Mouse (Mus musculus) urinary bladder, postnatal 14 days (tissue): ENCODE results near the gene Lrp4.

Experiments used
- DNase-seq: peaks from one replicate; pipeline ENCODE4 v3.0.0; 2021; ENCODE audit warnings: low spot score

Gene Lrp4

DNA sequence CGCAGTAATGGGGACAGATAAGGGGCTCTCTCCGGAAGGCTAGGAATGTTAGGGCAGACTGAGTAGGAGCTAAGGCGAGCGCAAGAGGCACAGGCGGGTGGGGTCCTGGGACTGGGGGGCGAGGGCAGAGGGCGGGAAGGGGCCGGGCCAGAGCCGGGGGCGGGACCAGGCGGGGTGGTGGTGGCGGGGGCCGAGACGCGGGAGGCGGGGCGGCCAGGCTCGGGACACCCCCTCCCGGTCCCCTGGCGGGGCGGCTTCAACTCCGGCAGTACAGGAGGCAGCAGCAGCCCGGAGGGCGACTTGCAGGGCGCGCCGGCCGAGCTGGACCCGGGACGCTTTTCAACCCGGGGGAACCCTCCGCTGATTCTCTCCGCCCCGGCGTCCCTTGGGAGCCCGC, at the start of gene Lrp4:
Gene Lrp4 (plus strand): TSS at position 253 of the 397 bp plus-strand sequence.
- DNase-seq, result peak; percentile 69

DNA sequence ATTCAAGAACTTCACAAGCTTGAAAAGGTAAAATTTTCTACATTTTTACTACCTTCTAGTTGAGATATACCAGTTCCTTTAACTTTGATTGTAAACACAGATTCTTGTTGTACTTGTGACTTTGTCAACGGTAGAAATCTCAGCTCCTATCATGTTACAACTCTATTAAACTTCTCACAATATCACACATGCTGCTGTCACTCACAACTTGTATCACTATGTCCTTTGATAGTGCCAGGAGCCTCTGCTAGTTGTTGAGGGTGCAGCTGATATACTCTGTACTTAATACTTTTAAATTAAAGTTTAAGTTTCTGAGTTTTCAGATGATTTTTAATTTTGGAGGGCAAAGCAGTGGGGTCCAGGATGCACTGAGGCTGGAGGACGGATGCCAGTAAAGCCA, 49.3 kb upstream of the Lrp4 start:
- DNase-seq, result no peak

DNA sequence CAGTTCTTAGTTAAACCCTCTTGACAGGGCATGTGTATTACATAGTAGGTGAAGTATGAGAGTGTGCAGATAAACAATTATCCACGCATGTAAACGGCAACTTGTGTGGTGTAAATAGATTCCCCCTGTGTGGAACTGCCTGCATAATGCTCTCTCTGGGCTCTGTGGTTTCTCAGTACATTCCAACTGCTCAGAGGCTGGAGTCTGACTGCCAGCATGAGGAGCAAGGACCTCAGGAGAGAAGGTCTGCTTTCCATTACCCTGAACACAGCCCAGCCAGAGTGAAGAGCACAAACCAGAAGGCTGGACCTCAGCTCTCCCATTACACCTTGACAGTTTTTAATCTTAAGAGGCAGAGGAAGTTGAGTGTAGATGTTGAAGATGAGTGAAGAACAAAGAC, 45.8 kb upstream of the Lrp4 start:
- DNase-seq, result no peak

- no peak for DNase-seq
These were observed 45.0 kb upstream of the Lrp4 start for GRCm38 (mm10) chr2:91412361-91412760.

DNA sequence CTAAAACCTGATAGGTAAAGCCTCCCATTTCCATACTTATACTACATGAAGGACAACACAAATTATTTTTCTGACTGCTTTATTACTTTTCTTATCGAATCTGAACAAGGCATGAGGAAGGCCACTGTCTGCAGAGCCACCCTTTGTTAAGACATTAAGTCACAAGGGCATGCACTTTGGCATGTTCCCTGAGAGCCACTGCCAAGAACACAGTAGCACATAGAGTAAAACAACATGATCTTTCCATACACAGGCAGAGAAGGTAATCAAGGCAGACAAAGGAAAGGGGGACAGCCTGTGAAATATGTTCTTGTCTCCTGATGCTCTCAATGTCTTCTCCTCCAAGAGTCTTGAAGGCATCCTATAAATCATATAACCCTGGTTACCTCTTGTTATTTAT, 43.5 kb upstream of the Lrp4 start:
- DNase-seq, result no peak

DNA sequence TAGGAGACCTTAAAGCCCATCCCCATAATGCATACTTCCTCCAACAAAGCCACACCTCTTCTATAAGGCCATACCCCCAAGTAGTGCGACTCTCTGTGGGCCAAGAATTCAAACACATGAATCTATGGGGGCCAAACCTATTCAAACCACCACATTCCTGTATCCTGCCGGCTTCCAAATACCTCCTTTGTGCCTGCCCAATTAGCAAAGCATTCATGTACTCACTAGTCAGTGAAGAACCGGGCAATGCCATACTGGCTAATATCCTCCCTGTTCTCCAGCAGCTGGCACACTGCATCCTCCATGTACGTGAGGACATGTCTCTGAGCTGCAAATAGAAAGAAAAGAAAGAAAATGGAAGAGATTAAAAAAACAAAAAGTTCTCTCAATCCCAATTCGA, 35.7 kb upstream of the Lrp4 start:
- no peak for DNase-seq

GRCm38 (mm10) chr2:91424061-91424720, 33.1 kb upstream of the Lrp4 start:
- DNase-seq, result peak; percentile 36

- no peak for DNase-seq
These were observed 31.0 kb upstream of the Lrp4 start for GRCm38 (mm10) chr2:91426321-91426720.

DNA sequence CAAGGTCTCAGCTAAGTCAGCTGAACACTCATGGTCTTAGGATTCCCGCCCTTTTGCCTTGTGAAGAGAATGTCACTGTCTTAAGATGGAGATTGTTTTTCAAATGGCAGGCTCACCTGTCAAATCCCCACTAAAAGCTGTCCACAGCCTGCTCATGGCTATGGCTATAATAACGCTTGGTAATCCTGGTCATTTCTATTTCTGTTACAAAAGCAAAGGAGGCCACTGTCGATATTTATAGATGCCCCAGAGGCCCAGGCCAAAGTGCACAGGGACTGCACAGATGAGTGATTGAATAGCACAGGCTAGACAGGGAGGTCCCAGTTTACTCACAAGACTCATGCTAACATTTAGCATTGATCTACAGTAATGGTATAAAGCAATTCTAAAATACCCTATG, 28.2 kb upstream of the Lrp4 start:
- no peak for DNase-seq

- DNase-seq, result no peak
These were observed 27.3 kb upstream of the Lrp4 start for GRCm38 (mm10) chr2:91429915-91430599.

GRCm38 (mm10) chr2:91430600-91430919, 26.8 kb upstream of the Lrp4 start:
- no peak for DNase-seq

DNA sequence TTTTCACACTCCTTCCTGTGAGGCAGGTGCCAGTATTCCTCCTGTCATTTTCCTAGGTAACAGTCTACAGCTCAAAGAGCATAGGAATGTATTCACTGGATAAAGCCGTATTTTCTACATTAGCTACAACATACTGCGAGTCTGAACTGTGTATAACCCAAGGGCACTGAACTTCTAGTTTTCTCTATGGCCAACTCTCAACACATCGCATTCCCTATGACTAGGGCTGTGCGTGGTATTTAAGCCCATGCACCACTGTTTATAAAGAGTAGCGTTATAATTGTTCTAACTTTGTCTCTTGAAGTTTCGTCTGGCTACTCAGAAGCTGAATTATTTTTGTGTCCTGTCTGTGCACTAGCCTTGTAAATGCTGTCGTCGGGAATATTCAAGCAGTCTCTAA, 20.6 kb upstream of the Lrp4 start:
- DNase-seq, result no peak

DNA sequence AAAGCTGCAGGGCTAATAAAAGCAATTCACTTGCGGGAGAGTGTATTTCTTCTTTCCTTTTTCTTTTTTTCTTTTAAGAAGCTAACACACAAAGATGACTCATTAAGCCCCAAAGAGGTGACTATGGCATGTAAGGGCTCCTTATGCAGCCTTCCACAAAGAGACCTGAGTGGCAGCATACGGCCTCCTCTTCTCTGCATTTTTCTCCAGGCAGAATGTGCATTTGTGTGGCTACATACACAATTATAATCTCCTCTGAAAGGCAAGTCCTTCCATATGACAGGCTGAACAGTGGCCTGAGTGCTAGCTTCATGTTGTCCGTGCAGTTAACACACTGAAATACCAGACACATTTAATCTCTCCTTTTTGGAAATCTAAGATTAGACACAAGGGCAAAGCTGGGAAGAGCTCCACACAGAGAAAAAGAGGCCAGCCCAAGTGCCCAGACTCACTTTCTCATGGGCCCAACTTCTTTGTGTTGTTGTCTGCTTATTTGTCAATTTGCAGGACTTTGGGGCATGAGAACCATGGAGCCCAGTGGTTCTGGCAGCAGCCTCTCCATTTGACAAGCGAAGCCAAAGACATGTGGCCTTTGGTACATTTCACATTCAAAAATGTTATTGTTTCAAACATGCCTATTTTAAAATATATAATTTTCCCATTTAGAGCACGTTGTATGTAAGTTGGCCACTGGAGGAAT, 20.0 kb upstream of the Lrp4 start:
- no peak for DNase-seq

GRCm38 (mm10) chr2:91439271-91439670, 18.0 kb upstream of the Lrp4 start:
- DNase-seq, result no peak

GRCm38 (mm10) chr2:91439876-91440275, 17.4 kb upstream of the Lrp4 start:
- no peak for DNase-seq

DNA sequence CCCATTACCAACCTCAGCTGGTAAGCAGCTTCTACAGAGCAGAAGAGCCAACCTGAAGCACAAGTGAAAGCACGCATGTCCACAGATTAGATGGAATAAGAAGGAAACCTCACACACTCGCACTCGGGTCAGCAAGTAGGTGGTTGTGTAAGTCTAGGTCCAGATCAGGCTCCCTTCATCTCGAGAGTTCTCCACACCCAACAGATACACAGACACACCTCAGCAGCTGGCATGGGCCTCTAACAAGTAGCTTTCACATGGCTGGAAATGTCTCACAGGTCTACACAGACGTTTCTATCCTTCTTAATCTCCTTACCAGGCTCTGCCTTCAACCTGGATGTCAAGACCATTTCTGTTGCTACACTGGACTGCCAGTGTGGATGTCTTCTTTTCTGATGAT, 16.6 kb upstream of the Lrp4 start:
- DNase-seq, result no peak

DNA sequence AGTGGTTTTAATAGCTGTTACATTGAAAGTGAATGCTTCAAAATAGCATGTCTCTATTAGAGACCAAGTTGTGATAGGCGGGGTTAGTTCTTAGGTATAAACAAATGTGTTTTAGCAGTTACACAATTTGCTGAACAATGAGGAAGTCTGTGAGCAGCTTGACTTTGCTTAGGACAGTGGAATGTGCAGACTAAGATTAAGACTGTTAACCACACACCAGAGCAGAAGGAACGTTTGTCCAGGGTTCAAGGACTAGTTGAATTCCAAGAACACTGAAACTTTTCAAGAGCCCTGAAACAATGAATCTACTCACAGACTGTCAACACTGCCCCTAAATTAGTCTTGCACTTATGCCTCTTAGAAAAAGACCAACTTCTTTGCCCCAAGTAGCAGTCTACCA, 15.6 kb upstream of the Lrp4 start:
- no peak for DNase-seq

DNA sequence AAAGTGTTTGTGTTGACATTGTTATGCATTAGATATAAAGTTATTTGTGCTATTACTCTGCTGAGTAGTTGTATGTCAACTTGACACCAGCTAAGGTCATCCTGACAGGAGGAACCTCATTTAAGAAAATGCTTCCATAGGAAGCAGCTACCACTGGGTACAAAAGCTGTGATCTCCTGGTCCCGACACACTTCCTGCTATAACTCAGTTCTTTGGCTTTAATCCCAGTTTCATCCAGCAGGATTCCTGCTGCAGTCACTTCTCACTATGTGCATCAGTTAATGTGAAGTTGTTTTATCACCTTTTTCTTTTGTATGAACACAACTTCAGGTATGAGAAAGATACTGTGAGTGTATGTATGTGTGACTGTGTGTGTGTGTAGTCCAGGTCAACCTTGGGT, 15.1 kb upstream of the Lrp4 start:
- DNase-seq, result no peak

DNA sequence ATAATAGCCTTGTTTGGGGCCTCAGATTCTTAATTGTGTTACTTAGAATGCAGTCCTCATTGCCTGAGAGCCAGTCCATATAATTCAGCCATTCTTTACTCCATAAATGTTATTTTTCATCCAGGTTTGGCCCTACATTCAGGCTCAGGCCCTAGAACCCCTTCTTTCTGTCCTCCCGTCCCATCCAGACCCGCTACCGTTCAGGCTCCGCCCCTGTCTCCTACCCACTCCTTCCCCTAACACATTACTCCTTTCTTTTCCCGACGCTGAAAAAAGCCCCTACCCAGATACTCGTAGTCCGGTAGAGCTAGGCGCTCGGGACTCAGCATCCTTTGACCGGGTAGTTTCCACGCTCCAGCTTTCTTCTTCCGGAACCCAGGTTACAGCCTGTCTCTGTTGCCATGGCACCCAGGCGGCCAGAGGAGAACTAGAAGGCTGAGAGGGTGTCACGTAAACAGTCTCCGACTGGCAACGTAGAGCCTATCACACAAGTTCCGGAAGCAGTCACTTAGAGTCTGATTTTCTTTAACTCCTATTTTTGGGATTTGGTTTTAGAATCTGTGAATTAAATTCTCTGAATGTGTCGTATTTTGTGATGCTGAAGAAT, 12.9 kb upstream of the Lrp4 start, which contains the start of gene 1110051M20Rik:
Gene 1110051M20Rik (minus strand): TSS at position 419 of the 607 bp plus-strand sequence.
- DNase-seq, result peak; percentile 90

DNA sequence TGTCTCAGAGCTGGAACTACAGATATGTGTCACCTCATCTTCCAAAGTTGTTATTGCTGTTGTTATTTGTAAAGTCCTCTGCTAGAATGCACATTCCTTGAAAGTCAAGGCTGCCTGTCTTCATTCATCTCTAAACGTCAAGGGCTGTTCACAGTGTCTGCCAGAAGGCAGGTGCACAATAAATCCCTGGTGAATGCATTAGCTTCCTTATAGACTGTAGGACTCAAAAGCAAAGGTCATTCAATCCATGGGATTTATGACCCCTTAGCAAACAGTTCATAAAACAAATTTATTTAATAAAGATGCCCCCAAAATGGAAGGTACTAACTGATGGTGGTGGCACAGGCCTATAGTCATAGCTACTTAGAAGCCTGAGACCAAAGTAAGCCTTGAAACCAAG, 7.6 kb upstream of the Lrp4 start:
- no peak for DNase-seq

- no peak for DNase-seq
These were observed 7.0 kb upstream of the Lrp4 start for GRCm38 (mm10) chr2:91450316-91450715.

DNA sequence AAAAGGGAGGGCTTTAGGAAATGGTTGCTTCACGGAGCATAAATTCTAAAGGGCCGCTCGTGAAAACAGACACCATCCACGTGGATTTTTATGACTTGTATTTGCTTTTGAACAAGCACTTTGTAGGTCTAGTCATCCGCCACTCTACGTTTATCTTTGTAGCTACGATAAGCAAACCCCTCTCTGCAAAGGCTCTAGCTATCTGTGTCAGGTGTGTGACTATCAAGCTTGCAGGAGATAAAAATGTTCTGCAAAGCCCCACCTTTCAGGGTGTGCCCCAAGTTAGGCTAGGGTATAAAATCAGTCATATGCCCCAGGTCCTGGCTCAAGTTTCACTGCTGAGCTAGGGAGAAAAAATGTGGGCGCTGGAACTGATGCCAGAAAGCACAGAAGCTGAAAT, 4.7 kb upstream of the Lrp4 start:
- peak; percentile 38 for DNase-seq
